Mouse (Mus musculus) kidney, adult 2 months (tissue): ENCODE data around the gene Cbarp.

ENCODE experiments used
- CTCF ChIP-seq: fragments of 200-500 bp; conservative IDR thresholded peaks from 2 replicates; pipeline ENCODE4 v1.5.1; 2011; ENCODE audit warnings: low read depth, mild to moderate bottlenecking, control low read depth, low read length, moderate library complexity, mixed read lengths; ENCODE audit not compliant: insufficient read depth, insufficient read length
- POLR2A ChIP-seq: fragments of 200-500 bp; IDR thresholded peaks from one replicate; pipeline ENCODE4 v1.6.1; 2011; ENCODE audit warnings: low read depth, low read length, control low read depth

DNA sequence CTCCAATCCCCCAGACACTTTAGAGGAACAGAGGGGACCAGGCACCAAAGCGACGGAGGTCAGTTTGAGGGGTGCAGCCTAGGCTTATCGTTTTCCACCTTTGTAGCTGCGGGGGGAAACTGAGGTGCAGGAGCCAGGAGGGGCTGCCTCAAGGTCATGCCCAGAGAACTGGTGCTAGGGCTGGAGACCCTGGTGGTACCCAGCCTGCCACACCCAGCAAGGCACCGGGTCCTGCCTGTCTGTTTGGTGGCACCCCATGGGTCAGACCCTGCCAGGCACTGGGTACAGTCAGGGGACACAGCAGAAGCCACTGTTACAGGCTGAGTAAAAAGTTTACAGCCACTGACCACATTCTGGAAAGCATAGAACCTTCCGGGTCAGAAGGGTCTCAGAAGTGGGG is 39.7 kb upstream of the Cbarp start:
- TF ChIP-seq POLR2A (no peak), CTCF (no peak)
